Mouse (Mus musculus) forebrain, embryonic 14.5 days (tissue): ENCODE measurements at regions not wholly inside any gene's neighbourhood (a gene's known extent, or its start where the extent isn't known, plus 50 kb on each side); places are given as distances from the start of the nearest gene placed in this dataset.

Experiments
- ATAC-seq: fragments of 200-750 bp; cut with Nextera tagmentation; 2 replicates; pipeline ENCODE4 v1.8.0; 2017; ENCODE audit warnings: mild to moderate bottlenecking, moderate library complexity
- DNase-seq: peaks from one replicate; pipeline ENCODE4 v3.0.0-alpha.2; 2015; ENCODE audit warnings: low spot score
- H3K27ac ChIP-seq: fragments of 300-500 bp; sonication (generic); 2 replicates; pipeline ENCODE4 v1.5.1; 2014; ENCODE audit warnings: low read depth, mild to moderate bottlenecking, control low read depth, low read length, moderate library complexity
- H3K27me3 ChIP-seq: fragments of 300-500 bp; sonication (generic); replicated peaks from 2 replicates; pipeline ENCODE4 v1.6.1; 2014; ENCODE audit warnings: low read length, control low read depth, mixed read lengths; ENCODE audit not compliant: control insufficient read depth, insufficient read depth
- H3K36me3 ChIP-seq: fragments of 300-500 bp; sonication (generic); 2 replicates; pipeline ENCODE4 v1.6.1; 2014; ENCODE audit warnings: low read length, control low read depth; ENCODE audit not compliant: control insufficient read depth, insufficient read depth
- H3K4me1 ChIP-seq: fragments of 300-500 bp; sonication (generic); 2 replicates; pipeline ENCODE4 v1.6.1; 2014; ENCODE audit warnings: antibody characterized with exemption, low read length, control low read depth; ENCODE audit not compliant: control insufficient read depth, insufficient read depth
- H3K4me2 ChIP-seq: fragments of 300-500 bp; sonication (generic); 2 replicates; pipeline ENCODE4 v1.6.1; 2014; ENCODE audit warnings: mild to moderate bottlenecking, control low read depth, low read length
- H3K4me3 ChIP-seq: fragments of 300-500 bp; sonication (generic); 2 replicates; pipeline ENCODE4 v1.5.1; 2014; ENCODE audit warnings: low read depth, low read length, control low read depth
- H3K9ac ChIP-seq: fragments of 300-500 bp; sonication (generic); 2 replicates; pipeline ENCODE4 v1.6.1; 2014; ENCODE audit warnings: mild to moderate bottlenecking, low read length, control low read depth, moderate library complexity
- H3K9me3 ChIP-seq: fragments of 300-500 bp; sonication (generic); replicated peaks from 2 replicates; pipeline ENCODE4 v1.6.1; 2016; ENCODE audit warnings: low read length, control low read depth, mixed read lengths; ENCODE audit not compliant: control insufficient read depth
- WGBS: fragments of 180-500 bp; shearing (Covaris S2); extraction: QIAGEN DNeasy Blood & Tissue Kit; methylation state at CpG from one replicate; pipeline ENCODE4 v1.1.7; 2014; 5-methylcytosine and 5-hydroxymethylcytosine counted together

GRCm38 (mm10) chr2:46218336-46218957 is 1101.3 kb upstream of the Zeb2 start:
- no peak overlapping the region for H3K4me2 ChIP-seq
- no peak for DNase-seq
- H3K27ac ChIP-seq: no peak overlapping the region
- ATAC-seq: no peak
- no peaks in the 10 kb centered on the region for H3K27me3 ChIP-seq
- 95% methylated on average over 7 of the region's 7 CpGs for WGBS
- H3K9ac ChIP-seq: no peak overlapping the region
- no peaks in the 10 kb centered on the region for H3K4me1 ChIP-seq
- no peaks in the 10 kb centered on the region for H3K9me3 ChIP-seq
- H3K36me3 ChIP-seq: no peaks in the 10 kb centered on the region
- H3K4me3 ChIP-seq: no peak overlapping the region

- ATAC-seq: no peak
- H3K4me2 ChIP-seq: no peak overlapping the region
- H3K36me3 ChIP-seq: no peaks in the 10 kb centered on the region
- H3K4me1 ChIP-seq: no peaks in the 10 kb centered on the region
- 72% methylated on average over 1 of the region's 1 CpGs for WGBS
- H3K4me3 ChIP-seq: no peak overlapping the region
- no peak overlapping the region for H3K9ac ChIP-seq
- no peak overlapping the region for H3K27ac ChIP-seq
- no peak for DNase-seq
- H3K9me3 ChIP-seq: no peaks in the 10 kb centered on the region
- H3K27me3 ChIP-seq: no peaks in the 10 kb centered on the region
These were observed 1082.1 kb upstream of the Zeb2 start for GRCm38 (mm10) chr2:46199341-46199740.

- Histone ChIP-seq H3K4me3 (no peak overlapping the region), H3K9ac (no peak overlapping the region), H3K9me3 (no peaks in the 10 kb centered on the region), H3K4me1 (no peaks in the 10 kb centered on the region), H3K36me3 (no peaks in the 10 kb centered on the region), H3K27ac (no peak overlapping the region), H3K27me3 (no peaks in the 10 kb centered on the region), H3K4me2 (no peak overlapping the region)
- DNase-seq (no peak), ATAC-seq (no peak)
These were observed 1070.2 kb upstream of the Zeb2 start for GRCm38 (mm10) chr2:46187265-46187888.

GRCm38 (mm10) chr2:46183241-46183640 is 1066.0 kb upstream of the Zeb2 start:
- no peak overlapping the region for H3K4me3 ChIP-seq
- H3K27me3 ChIP-seq: no peaks in the 10 kb centered on the region
- H3K9ac ChIP-seq: no peak overlapping the region
- no peak for DNase-seq
- WGBS: 85% methylated on average over 2 of the region's 2 CpGs
- no peaks in the 10 kb centered on the region for H3K9me3 ChIP-seq
- no peaks in the 10 kb centered on the region for H3K4me1 ChIP-seq
- no peak overlapping the region for H3K4me2 ChIP-seq
- no peak overlapping the region for H3K27ac ChIP-seq
- no peaks in the 10 kb centered on the region for H3K36me3 ChIP-seq
- no peak for ATAC-seq

GRCm38 (mm10) chr2:46179741-46180140 is 1062.5 kb upstream of the Zeb2 start:
- no peak overlapping the region for H3K4me2 ChIP-seq
- no peak overlapping the region for H3K27ac ChIP-seq
- WGBS: 68% methylated on average over 4 of the region's 4 CpGs
- H3K36me3 ChIP-seq: no peaks in the 10 kb centered on the region
- H3K9me3 ChIP-seq: no peaks in the 10 kb centered on the region
- no peak overlapping the region for H3K4me3 ChIP-seq
- no peaks in the 10 kb centered on the region for H3K27me3 ChIP-seq
- no peak overlapping the region for H3K9ac ChIP-seq
- DNase-seq: no peak
- H3K4me1 ChIP-seq: no peaks in the 10 kb centered on the region
- no peak for ATAC-seq

GRCm38 (mm10) chr2:46168488-46168887 is 1051.3 kb upstream of the Zeb2 start:
- Histone ChIP-seq H3K4me2 (no peak overlapping the region), H3K4me3 (no peak overlapping the region), H3K9ac (no peak overlapping the region), H3K27me3 (no peaks in the 10 kb centered on the region), H3K4me1 (no peaks in the 10 kb centered on the region), H3K36me3 (no peaks in the 10 kb centered on the region), H3K27ac (no peak overlapping the region), H3K9me3 (no peaks in the 10 kb centered on the region)
- ATAC-seq: no peak
- no peak for DNase-seq
- 69% methylated on average over 1 of the region's 1 CpGs for WGBS

- H3K4me2 ChIP-seq: no peak overlapping the region
- H3K27ac ChIP-seq: no peak overlapping the region
- H3K36me3 ChIP-seq: no peaks in the 10 kb centered on the region
- 91% methylated on average over 3 of the region's 3 CpGs for WGBS
- no peak overlapping the region for H3K4me3 ChIP-seq
- DNase-seq (no peak), ATAC-seq (no peak)
- no peak overlapping the region for H3K9ac ChIP-seq
- H3K4me1 ChIP-seq: no peaks in the 10 kb centered on the region
- H3K27me3 ChIP-seq: no peaks in the 10 kb centered on the region
- no peaks in the 10 kb centered on the region for H3K9me3 ChIP-seq
These were observed 1032.7 kb upstream of the Zeb2 start for GRCm38 (mm10) chr2:46149848-46150247.

GRCm38 (mm10) chr2:46119871-46120270 is 1002.7 kb upstream of the Zeb2 start:
- no peak for DNase-seq
- H3K9me3 ChIP-seq: no peaks in the 10 kb centered on the region
- no peak overlapping the region for H3K4me2 ChIP-seq
- no peak overlapping the region for H3K9ac ChIP-seq
- WGBS: 16% methylated on average over 3 of the region's 3 CpGs
- no peaks in the 10 kb centered on the region for H3K27me3 ChIP-seq
- no peaks in the 10 kb centered on the region for H3K4me1 ChIP-seq
- no peaks in the 10 kb centered on the region for H3K36me3 ChIP-seq
- ATAC-seq: no peak
- H3K27ac ChIP-seq: no peak overlapping the region
- no peak overlapping the region for H3K4me3 ChIP-seq

- Histone ChIP-seq H3K36me3 (no peaks in the 10 kb centered on the region), H3K4me2 (no peak overlapping the region), H3K9ac (no peak overlapping the region), H3K4me1 (no peaks in the 10 kb centered on the region), H3K4me3 (no peak overlapping the region), H3K27ac (no peak overlapping the region), H3K27me3 (no peaks in the 10 kb centered on the region), H3K9me3 (no peaks in the 10 kb centered on the region)
- ATAC-seq (no peak), DNase-seq (no peak)
These were observed 989.8 kb upstream of the Zeb2 start for GRCm38 (mm10) chr2:46106991-46107390.
